Mouse (Mus musculus) neural tube, embryonic 14.5 days (tissue): ENCODE results near the gene Parm1. TPM values are rescaled to one million over a fixed set of nuclear protein-coding genes. Genes with fewer than 3 reads are reported as not detected.

Experiments used
- ATAC-seq: fragments of 200-750 bp; cut with Nextera tagmentation; 2 replicates; pipeline ENCODE4 v1.8.0; 2017; ENCODE audit warnings: low read depth, mild to moderate bottlenecking, moderate TSS enrichment, moderate library complexity
- H3K27ac ChIP-seq: fragments of 300-500 bp; sonication (generic); 2 replicates; pipeline ENCODE4 v1.5.1; 2014; ENCODE audit warnings: low read depth, mild to moderate bottlenecking, control low read depth, low read length, moderate library complexity, mixed read lengths
- H3K27me3 ChIP-seq: fragments of 300-500 bp; sonication (generic); 2 replicates; pipeline ENCODE4 v1.6.1; 2014; ENCODE audit warnings: low read length; ENCODE audit not compliant: control insufficient read depth, insufficient read depth
- H3K36me3 ChIP-seq: fragments of 300-500 bp; sonication (generic); 2 replicates; pipeline ENCODE4 v1.6.1; 2014; ENCODE audit warnings: low read length, mixed read lengths; ENCODE audit not compliant: control insufficient read depth, insufficient read depth
- H3K4me1 ChIP-seq: fragments of 300-500 bp; sonication (generic); 2 replicates; pipeline ENCODE4 v1.6.1; 2014; ENCODE audit warnings: low read length; ENCODE audit not compliant: control insufficient read depth, insufficient read depth
- H3K4me2 ChIP-seq: fragments of 300-500 bp; sonication (generic); 2 replicates; pipeline ENCODE4 v1.6.1; 2014; ENCODE audit warnings: mild to moderate bottlenecking, low read depth, low read length, control low read depth
- H3K4me3 ChIP-seq: fragments of 300-500 bp; sonication (generic); 2 replicates; pipeline ENCODE4 v1.5.1; 2014; ENCODE audit warnings: low read depth, low read length, control low read depth, mixed read lengths
- H3K9ac ChIP-seq: fragments of 300-500 bp; sonication (generic); replicated peaks from 2 replicates; pipeline ENCODE4 v1.6.1; 2014; ENCODE audit warnings: low read depth, mild to moderate bottlenecking, control low read depth, low read length, mixed read lengths
- H3K9me3 ChIP-seq: fragments of 300-500 bp; sonication (generic); 2 replicates; pipeline ENCODE4 v1.6.1; 2016; ENCODE audit warnings: low read length; ENCODE audit not compliant: control insufficient read depth
- WGBS: fragments of 180-500 bp; shearing (Covaris S2); extraction: QIAGEN DNeasy Blood & Tissue Kit; methylation state at CpG from one replicate; pipeline ENCODE4 v1.1.7; 2014; 5-methylcytosine and 5-hydroxymethylcytosine counted together
- polyA plus RNA-seq: library from polyadenylated mRNA; unstranded; fragments of >200 nt; fragmentation: Nextera tagmentation; extraction: Ambion mirVana; gene quantifications from 2 replicates; pipeline ENCODE4 v1.2.1, GENCODE M21; 2014

The Parm1 gene
- 6.4 and 6.9 TPM in 2 replicates for polyA plus RNA-seq

GRCm38 (mm10) chr5:91517480-91518301 is at the start of gene Parm1:
Gene Parm1 (plus strand): TSS chr5:91517615.
- WGBS = under 1% methylated on average over 47 of the region's 48 CpGs
- Histone ChIP-seq H3K36me3 (no peaks in the 10 kb centered on the region), H3K27ac (no peak within 1 kb of the TSS), H3K9ac (peak within 1 kb of the TSS; percentile 56), H3K4me2 (peak within 1 kb of the TSS; percentile 95), H3K4me3 (peak within 1 kb of the TSS; percentile 51), H3K4me1 (peaks cover 12% of the 10 kb centered on the region), H3K9me3 (no peaks in the 10 kb centered on the region), H3K27me3 (no peaks in the 10 kb centered on the region)
- peak; percentile 98 for ATAC-seq

GRCm38 (mm10) chr5:91475241-91475640 is 42.2 kb upstream of the Parm1 start:
- no peak overlapping the region for H3K4me3 ChIP-seq
- WGBS = 96% methylated on average over 7 of the region's 7 CpGs
- ATAC-seq = no peak

GRCm38 (mm10) chr5:91476863-91477262 is 40.6 kb upstream of the Parm1 start:
- 89% methylated on average over 7 of the region's 7 CpGs for WGBS
- ATAC-seq = no peak
- Histone ChIP-seq H3K9me3 (no peaks in the 10 kb centered on the region), H3K9ac (no peak overlapping the region), H3K36me3 (no peaks in the 10 kb centered on the region), H3K4me2 (no peak overlapping the region), H3K27ac (no peak overlapping the region), H3K4me3 (no peak overlapping the region), H3K27me3 (no peaks in the 10 kb centered on the region), H3K4me1 (no peaks in the 10 kb centered on the region)

More at GRCm38 (mm10) chr5:91475241-91475640, 42.2 kb upstream of the Parm1 start:
- Histone ChIP-seq H3K36me3 (no peaks in the 10 kb centered on the region), H3K27me3 (no peaks in the 10 kb centered on the region), H3K27ac (no peak overlapping the region), H3K4me2 (no peak overlapping the region), H3K4me1 (no peaks in the 10 kb centered on the region), H3K9me3 (no peaks in the 10 kb centered on the region), H3K9ac (no peak overlapping the region)

- 93% methylated on average over 4 of the region's 4 CpGs for WGBS
- Histone ChIP-seq H3K4me2 (no peak overlapping the region), H3K27ac (no peak overlapping the region), H3K4me3 (no peak overlapping the region), H3K4me1 (no peaks in the 10 kb centered on the region), H3K9me3 (no peaks in the 10 kb centered on the region), H3K27me3 (no peaks in the 10 kb centered on the region), H3K36me3 (no peaks in the 10 kb centered on the region), H3K9ac (no peak overlapping the region)
- no peak for ATAC-seq
Measured at GRCm38 (mm10) chr5:91478673-91479072, 38.7 kb upstream of the Parm1 start.

GRCm38 (mm10) chr5:91480129-91480528 is 37.3 kb upstream of the Parm1 start:
- 81% methylated on average over 1 of the region's 1 CpGs for WGBS
- Histone ChIP-seq H3K4me1 (no peaks in the 10 kb centered on the region), H3K27ac (no peak overlapping the region), H3K9ac (no peak overlapping the region), H3K4me2 (no peak overlapping the region), H3K9me3 (no peaks in the 10 kb centered on the region), H3K4me3 (no peak overlapping the region), H3K36me3 (no peaks in the 10 kb centered on the region), H3K27me3 (no peaks in the 10 kb centered on the region)
- no peak for ATAC-seq

- Histone ChIP-seq H3K4me2 (no peak overlapping the region), H3K27ac (no peak overlapping the region), H3K9ac (no peak overlapping the region), H3K27me3 (no peaks in the 10 kb centered on the region), H3K4me3 (no peak overlapping the region), H3K9me3 (no peaks in the 10 kb centered on the region), H3K4me1 (no peaks in the 10 kb centered on the region), H3K36me3 (no peaks in the 10 kb centered on the region)
- ATAC-seq = no peak
- 95% methylated on average over 1 of the region's 1 CpGs for WGBS
Measured at GRCm38 (mm10) chr5:91484324-91484723, 33.1 kb upstream of the Parm1 start.

- ATAC-seq = no peak
- H3K4me1 ChIP-seq = no peaks in the 10 kb centered on the region
- H3K27me3 ChIP-seq = no peaks in the 10 kb centered on the region
- H3K9ac ChIP-seq = no peak overlapping the region
- WGBS = 72% methylated on average over 5 of the region's 5 CpGs
- H3K36me3 ChIP-seq = no peaks in the 10 kb centered on the region
- H3K27ac ChIP-seq = no peak overlapping the region
- H3K9me3 ChIP-seq = no peaks in the 10 kb centered on the region
- no peak overlapping the region for H3K4me2 ChIP-seq
- H3K4me3 ChIP-seq = no peak overlapping the region
Measured at GRCm38 (mm10) chr5:91494456-91494855, 23.0 kb upstream of the Parm1 start.

GRCm38 (mm10) chr5:91501361-91501760 is 16.1 kb upstream of the Parm1 start:
- H3K27ac ChIP-seq = no peak overlapping the region

GRCm38 (mm10) chr5:91502366-91502765 is 15.0 kb upstream of the Parm1 start:
- H3K27me3 ChIP-seq = no peaks in the 10 kb centered on the region
- no peaks in the 10 kb centered on the region for H3K36me3 ChIP-seq
- no peaks in the 10 kb centered on the region for H3K9me3 ChIP-seq
- no peak for ATAC-seq
- WGBS = 89% methylated on average over 2 of the region's 2 CpGs
- H3K9ac ChIP-seq = no peak overlapping the region
- no peak overlapping the region for H3K4me2 ChIP-seq
- no peak overlapping the region for H3K4me3 ChIP-seq
- no peaks in the 10 kb centered on the region for H3K4me1 ChIP-seq
- H3K27ac ChIP-seq = no peak overlapping the region

More at GRCm38 (mm10) chr5:91501361-91501760, 16.1 kb upstream of the Parm1 start:
- no peak overlapping the region for H3K4me2 ChIP-seq
- H3K4me3 ChIP-seq = no peak overlapping the region
- H3K36me3 ChIP-seq = no peaks in the 10 kb centered on the region
- no peak overlapping the region for H3K9ac ChIP-seq
- no peaks in the 10 kb centered on the region for H3K9me3 ChIP-seq
- no peaks in the 10 kb centered on the region for H3K27me3 ChIP-seq
- WGBS = 72% methylated on average over 1 of the region's 1 CpGs
- H3K4me1 ChIP-seq = no peaks in the 10 kb centered on the region
- ATAC-seq = no peak
